Mouse (Mus musculus) lung, postnatal 36 days (tissue): Measurements from ENCODE around the gene Rnase10.
"Not testable (repeated sequence)": the region's sequence is repeated elsewhere in the genome, so short reads cannot be mapped to it uniquely, and the experiment has no call there.

Source experiments
- DNase-seq: peaks from one replicate; pipeline ENCODE4 v3.0.0; 2022; ENCODE audit warnings: mixed read lengths

The Rnase10 gene

DNA sequence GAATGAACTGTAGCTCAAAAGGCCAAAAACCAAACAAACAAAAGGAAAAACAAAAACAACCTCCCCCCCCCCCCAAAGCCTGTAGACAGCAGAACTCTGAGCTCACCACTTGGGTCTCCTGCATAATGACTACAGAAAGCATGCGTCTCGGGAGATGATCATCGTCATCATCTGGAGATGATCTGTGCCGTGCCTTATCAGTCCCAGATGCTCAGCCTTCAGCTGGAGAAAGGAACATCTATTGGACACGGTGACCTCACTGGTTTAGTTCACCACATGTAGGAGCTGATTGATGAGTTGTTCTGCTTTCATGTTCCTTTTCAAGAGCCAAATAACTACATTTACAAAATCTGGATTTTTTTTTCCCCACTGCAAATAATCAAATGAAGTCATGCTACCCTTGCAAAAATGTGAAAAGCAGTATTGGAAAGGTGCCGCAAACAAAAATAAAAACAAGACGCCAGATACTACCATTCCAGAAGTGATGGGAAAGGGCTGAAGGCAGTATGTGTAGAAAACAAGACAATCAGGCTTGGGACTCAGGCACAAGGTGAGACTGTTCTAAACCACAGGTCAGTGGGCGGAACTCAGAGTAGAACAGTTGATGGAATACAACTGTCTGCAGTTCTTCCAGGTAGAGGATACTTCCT lies at the start of gene Rnase10:
TSS of gene Rnase10 (plus strand) at position 600 of the 650 bp plus-strand sequence.
- no peak for DNase-seq

DNA sequence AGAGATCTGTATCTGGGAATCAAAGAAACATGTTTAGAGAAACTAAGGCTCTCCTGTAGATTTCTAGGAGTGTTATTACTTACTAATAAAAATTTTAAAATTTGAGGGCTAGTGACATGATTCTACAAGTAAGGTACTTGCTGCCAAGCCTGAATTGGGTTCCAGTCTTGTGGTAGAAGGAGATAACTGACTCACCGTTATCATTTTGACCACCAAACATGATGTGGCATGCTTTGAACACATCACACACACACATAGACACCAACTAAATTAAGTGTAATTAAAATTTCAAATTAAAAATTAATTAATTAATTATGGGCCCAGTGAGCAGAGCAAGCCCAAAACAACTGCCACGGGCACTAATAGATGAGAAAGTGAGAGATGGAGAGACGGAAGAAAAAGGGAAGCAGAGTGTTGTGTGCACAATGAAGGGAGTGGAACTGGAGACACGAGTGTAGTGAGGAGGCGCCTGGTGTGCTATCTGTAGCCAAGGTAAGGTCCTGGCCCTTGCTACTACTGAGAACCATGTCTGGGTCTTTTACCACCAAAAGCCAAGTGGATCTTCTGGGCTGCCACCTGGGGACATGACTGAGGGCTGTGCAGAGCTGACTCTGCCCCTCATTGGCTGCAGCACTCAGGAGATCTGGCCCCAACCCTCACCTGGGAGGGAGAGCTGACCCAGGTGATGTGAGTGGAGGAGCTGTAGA lies 49.1 kb upstream of the Rnase10 start:
- DNase-seq = not testable (repeated sequence)

DNA sequence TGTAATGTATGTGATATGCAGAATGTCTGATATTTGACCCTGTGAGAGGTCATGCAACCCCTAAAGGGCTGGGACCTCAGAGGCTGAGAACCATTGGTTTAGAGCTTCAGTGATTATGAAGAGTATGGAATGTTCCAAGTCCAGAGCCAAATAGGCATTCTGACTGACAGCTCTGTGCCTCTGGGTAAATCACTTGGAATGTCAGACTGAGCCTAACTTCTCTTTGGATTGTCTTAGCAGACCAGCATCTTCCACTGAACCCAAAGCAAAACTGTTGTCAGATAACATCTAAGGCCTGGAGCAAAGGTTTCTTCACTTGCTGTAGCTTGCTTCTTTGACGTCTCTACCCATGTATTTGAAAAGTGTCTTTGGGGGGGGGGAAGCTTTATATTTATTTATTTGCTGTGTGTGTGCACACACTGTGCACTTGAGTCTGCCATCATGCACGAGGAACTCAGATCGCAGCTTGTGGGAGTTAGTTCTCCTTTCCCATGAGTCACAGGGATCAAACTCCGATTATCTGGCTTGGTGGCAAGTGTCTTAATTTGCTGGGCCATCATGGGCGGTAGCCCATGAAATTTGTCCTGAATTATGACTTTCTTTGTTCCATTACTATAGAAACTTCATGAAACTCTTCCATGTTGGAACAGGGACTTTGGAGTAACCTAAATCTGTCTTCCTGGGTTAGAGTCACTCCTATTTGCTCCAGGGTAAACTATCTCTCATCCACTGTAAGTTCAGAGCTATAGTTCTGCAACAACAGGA lies 39.2 kb upstream of the Rnase10 start:
- DNase-seq = no peak

DNA sequence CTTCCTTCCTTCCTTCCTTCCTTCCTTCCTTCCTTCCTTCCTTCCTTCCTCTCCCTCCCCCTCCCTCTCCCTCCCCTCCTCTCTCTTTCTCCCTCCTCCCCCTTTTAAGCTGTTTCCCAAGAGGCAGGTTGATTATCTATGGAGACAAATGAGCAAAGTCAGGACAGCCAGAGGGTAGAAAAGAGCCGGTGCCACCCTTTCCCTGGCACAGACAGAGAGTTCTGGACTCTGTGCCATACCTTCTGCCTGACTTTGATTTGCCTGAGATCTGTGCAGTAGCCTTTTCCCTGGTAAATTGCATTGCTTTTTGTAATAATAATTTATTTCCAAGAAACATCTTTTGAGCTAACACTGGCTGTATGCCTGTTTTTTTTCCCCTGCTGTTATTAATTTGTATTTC lies 38.5 kb upstream of the Rnase10 start:
- DNase-seq = no peak

- peak; percentile 38 for DNase-seq
These were observed 37.7 kb upstream of the Rnase10 start for GRCm38 (mm10) chr14:50969558-50970544.

DNA sequence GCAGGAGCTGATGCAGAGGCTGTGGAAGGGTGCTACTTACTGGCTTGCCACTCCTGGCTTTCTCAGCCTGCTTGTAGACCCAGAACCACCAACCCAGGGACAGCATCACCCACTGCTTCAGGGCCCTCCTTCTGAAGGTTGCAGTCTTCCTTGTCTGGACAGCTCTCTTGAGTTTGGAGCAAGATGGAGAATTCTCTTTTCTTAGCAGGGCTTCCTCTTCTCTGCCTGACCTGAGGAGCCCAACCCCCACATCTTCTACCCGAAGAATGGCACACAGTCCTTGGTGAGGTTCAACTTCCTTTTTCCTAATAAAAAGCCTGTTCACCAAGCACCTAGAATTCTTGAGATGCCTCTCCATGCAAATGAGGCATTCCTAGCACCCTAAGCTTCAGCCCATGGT lies 36.7 kb upstream of the Rnase10 start:
- DNase-seq = no peak

- not testable (repeated sequence) for DNase-seq
These were observed 34.5 kb upstream of the Rnase10 start for GRCm38 (mm10) chr14:50973054-50973453.

GRCm38 (mm10) chr14:50973700-50974099 lies 33.9 kb upstream of the Rnase10 start:
- DNase-seq = no peak

DNA sequence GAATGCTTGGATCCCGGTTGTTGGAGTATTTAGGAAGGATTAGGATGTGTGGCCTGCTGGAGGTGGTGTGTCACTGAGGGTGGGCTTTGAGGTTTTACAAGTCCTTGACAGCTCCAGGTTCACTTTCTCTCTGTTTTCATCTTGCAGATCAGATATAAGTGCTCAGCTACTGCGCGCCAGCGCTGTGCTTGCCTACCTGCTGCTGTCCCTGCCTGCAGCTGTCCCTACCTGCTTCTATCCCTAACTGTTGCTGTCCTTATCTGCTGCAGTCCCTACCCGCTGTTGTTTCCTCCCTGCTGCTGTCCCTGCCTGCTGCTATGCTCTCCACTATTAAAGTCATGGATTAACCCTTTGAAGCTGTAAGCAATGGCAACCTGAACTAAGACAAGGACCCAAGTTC lies 32.5 kb upstream of the Rnase10 start:
- DNase-seq = no peak

- peak; percentile 35 for DNase-seq
These were observed 30.9 kb upstream of the Rnase10 start for GRCm38 (mm10) chr14:50976674-50977073.

DNA sequence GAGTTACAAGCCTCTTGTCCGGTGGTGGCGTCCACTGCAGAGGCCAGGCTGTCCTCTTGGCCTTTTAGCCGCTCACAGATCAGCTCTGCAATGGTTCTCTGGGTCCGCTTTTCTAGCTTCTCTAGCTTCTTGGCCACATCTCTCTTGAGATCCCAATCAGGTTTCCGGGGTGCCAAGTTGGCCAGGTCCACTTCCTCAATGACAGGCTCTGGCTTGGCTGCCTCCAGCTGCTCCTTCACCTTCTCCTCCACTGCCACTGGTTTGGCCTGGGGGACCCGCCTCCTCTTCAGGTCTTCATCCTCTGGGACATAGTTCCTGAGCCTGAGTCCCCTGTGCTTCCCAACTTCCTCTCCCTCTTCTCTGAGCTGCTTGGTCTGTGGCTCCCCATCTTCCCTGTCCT lies 29.1 kb upstream of the Rnase10 start:
- DNase-seq = not testable (repeated sequence)

GRCm38 (mm10) chr14:50979631-50980030 lies 27.9 kb upstream of the Rnase10 start:
- no peak for DNase-seq

DNA sequence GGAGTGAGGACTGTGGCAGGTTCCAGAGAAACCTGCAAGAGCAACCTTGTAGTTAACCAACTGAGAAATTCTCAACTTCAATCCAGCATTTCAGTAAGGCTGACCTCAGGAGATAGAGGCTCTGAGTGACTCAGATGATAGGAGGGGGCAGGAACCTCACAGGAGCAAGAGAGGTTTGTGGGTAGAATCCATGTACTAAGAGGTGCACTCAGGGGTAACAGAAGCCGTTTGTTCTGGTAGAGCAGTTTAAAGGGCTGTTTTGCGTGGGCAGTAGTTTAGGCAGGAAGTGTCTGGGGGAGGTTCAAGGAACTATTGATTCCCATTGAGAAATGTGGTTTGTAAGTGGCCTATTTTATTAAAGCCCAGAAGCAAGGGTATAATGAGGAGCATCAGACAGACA lies 26.3 kb upstream of the Rnase10 start:
- DNase-seq = no peak

- no peak for DNase-seq
These were observed 25.7 kb upstream of the Rnase10 start for GRCm38 (mm10) chr14:50981837-50982236.

GRCm38 (mm10) chr14:50987668-50988067 lies 19.9 kb upstream of the Rnase10 start:
- DNase-seq = peak; percentile 35

- DNase-seq = no peak
These were observed 16.5 kb upstream of the Rnase10 start for GRCm38 (mm10) chr14:50991037-50991436.

DNA sequence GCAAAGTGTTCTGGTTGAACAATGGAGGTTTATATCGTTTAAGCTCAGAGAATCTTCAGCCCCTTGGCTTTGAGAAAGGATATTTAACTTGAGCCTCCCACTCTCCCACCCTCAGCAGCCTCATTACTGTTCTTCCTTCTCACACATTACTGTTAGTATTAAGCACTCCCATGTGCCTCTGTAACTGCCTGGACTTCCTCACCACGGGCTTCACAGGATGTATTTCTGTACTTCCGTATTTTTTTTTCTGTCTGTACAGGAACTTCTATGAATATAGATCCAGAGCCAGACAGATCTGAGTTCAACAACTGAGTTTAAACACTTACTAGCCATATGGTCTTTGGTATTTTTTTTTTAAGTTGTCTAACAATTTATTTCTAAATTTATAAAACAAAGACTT lies 10.5 kb upstream of the Rnase10 start:
- DNase-seq = peak; percentile 27

DNA sequence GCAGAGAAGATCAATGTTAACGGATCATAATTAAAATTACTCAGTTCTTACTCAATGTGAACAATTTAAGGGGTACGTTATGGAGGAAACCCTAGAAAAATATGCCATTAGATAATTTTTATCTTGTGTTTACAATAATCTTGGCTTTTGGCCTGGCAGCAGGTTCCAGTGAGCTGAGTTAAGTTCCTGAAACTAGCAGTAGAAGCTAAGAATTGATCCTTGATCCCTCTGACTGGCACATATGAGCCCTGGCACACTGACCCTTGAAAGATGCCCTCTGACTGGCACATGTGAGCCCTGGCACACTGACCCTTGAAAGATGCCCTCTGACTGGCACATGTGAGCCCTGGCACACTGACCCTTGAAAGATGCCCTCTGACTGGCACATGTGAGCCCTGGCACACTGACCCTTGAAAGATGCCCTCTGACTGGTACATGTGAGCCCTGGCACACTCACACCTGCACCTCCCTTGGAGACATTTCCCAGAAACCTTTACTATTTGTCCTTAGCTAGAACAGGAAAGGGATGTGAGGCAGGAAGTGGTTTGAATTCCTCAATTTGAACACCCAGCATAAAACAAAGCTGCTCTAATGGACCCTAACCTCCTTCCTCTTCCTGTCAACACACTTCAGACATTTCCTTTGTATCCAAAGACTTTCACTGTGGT lies 9.4 kb upstream of the Rnase10 start:
- peak; percentile 43 for DNase-seq

GRCm38 (mm10) chr14:51007914-51008713 lies 563 bp downstream of the Rnase10 start:
- DNase-seq = peak; percentile 81

DNA sequence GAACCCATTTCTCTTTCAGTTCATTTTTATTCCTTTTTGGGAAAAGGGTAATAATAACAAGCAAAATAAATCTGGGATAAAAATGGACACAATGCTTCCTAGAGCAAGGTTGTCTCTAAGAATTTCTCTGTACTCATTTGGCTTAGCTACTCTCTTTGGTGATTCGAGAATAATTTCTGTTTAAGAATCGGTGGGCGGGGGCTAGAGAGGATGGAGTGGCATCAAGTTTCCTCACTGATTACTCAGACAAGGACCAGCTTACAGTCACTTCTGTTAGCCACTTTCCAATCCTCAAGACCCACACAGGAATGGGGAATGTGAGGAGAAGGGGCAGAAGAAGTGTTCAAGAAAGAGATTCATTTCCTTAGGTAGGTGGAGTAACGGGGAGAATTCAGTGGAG lies 1.2 kb downstream of the Rnase10 start:
- DNase-seq = no peak

DNA sequence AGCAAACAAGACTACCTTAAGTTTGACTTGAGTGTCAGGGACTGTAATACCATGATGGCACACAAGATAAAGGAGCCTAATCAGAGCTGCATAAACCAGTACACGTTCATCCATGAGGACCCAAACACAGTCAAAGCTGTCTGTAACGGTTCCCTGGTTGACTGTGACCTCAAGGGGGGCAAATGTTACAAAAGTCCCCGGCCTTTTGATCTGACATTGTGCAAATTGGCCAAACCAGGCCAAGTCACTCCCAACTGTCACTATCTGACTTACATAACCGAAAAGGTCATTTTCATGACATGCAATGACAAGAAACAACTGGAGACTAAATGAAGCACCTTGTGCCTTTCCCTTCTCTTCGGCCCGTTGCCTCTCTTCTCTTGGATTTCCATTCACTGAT lies 2.0 kb downstream of the Rnase10 start:
- peak; percentile 48 for DNase-seq
